Mouse (Mus musculus): ENCODE measurements at regions not wholly inside any gene's neighbourhood (a gene's known extent, or its start where the extent isn't known, plus 50 kb on each side); places are given as distances from the start of the nearest gene placed in this dataset.
A peak's percentile ranks its signal among the peaks of the same experiment; 100 is the strongest.

DNA sequence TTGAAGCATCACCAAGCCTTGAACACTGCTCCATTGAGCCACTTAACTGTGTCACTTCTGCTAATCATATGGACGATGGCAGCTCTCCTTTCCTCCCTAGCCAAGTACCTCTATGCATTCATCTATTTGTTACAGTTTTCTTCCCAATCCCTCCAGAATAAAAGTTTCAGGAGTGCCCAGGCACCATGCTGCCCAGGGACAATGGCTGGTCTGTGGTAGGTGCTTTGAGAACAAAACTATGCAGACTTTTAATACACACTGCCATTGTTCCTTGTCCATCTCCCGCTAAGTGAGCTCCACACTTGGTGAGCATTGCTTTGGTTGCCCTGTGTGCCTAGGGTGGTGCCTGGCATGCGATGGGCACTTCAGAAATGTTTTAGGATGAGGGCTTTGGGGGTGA, 320.5 kb upstream of the Prkd1 start:
- Histone ChIP-seq H3K9me3 (replicated peaks; ENCODE audit: control insufficient read depth, insufficient read depth, low read length, poor library complexity, severe bottlenecking) (peaks cover 4% of the 10 kb centered on the region), H3K4me3 (ENCODE audit: low read depth, low read length) (no peak overlapping the region), H3K9ac (ENCODE audit: low read depth, poor library complexity, severe bottlenecking) (no peak overlapping the region), H3K4me1 (ENCODE audit: control insufficient read depth, insufficient read depth, low read length) (no peaks in the 10 kb centered on the region), H3K27ac (ENCODE audit: insufficient read depth, low read length) (no peak overlapping the region), H3K36me3 (ENCODE audit: control insufficient read depth, insufficient read depth, low read length, poor library complexity, severe bottlenecking) (no peaks in the 10 kb centered on the region), H3K27me3 (ENCODE audit: control insufficient read depth, insufficient read depth, low read length, poor library complexity, severe bottlenecking) (no peaks in the 10 kb centered on the region)
- TF ChIP-seq EP300 (IDR thresholded peaks at IDR 0.05; ENCODE audit: insufficient read depth, low read depth, low read length) (0 out of 2 replicates have a peak, but pooled peaks have one; percentile 8), POLR2A (IDR thresholded peaks at IDR 0.05; ENCODE audit: insufficient read depth, low read length) (no peak)

DNA sequence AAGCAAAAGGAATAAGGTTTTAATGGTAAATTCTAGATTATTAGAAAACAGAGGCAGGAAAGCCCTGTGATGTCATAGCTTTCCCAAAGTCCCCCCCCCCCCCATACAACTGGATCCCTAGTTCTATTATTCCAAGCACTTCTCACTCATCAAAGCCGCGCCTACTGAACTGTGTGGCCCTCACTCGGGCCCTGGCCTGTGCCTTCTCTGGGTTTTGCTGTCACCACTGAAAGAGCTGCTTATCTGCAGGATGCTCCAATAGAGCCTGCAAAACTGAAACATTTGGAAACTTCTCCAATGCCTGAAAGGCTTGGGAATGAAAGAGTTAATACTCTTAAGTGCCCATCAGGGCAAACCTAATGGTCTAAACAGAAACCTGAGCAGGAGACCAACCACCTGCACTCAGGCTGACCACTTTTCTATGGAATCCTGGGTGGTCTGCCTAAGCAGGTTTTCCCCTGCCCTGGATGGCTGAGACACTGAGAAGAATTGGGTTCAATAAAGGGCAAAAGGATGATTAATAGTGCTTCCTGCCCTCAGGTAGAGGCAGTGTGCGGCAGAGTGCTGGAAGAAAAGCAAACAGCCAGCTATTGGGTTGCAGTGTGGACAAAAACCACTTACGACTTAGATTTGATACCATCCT, 318.4 kb upstream of the Prkd1 start:
- Histone ChIP-seq H3K36me3 (ENCODE audit: control insufficient read depth, insufficient read depth, low read length, poor library complexity, severe bottlenecking) (no peaks in the 10 kb centered on the region), H3K9me3 (replicated peaks; ENCODE audit: control insufficient read depth, insufficient read depth, low read length, poor library complexity, severe bottlenecking) (no peaks in the 10 kb centered on the region), H3K27ac (ENCODE audit: insufficient read depth, low read length) (no peak overlapping the region), H3K4me3 (ENCODE audit: low read depth, low read length) (no peak overlapping the region), H3K9ac (ENCODE audit: low read depth, poor library complexity, severe bottlenecking) (no peak overlapping the region), H3K27me3 (ENCODE audit: control insufficient read depth, insufficient read depth, low read length, poor library complexity, severe bottlenecking) (no peaks in the 10 kb centered on the region), H3K4me1 (ENCODE audit: control insufficient read depth, insufficient read depth, low read length) (no peaks in the 10 kb centered on the region)
- TF ChIP-seq POLR2A (IDR thresholded peaks at IDR 0.05; ENCODE audit: insufficient read depth, low read length) (no peak), EP300 (IDR thresholded peaks at IDR 0.05; ENCODE audit: insufficient read depth, low read depth, low read length) (no peak), CTCF (IDR thresholded peaks at IDR 0.05; ENCODE audit: low read depth, low read length) (no peak)

DNA sequence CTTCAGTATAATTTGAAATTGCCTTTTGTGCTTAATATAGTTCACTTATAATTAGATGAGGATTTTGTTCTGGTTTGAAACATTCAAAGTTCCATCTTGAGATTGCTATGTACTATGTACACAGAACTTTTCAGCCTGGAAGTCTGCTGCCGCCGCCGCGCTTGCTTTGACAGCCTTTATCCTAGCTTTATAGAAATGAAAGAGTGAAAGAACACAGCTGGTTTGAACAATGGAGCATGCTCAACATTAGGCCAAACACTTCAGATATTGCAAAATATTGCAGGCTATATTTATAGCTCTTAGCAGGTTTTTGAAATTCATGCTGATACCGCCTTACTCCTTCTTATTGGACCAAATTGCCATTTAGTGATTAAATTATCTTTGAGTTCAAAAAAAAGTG, 305.1 kb upstream of the Prkd1 start:
- Histone ChIP-seq H3K9ac (ENCODE audit: low read depth, poor library complexity, severe bottlenecking) (no peak overlapping the region), H3K36me3 (ENCODE audit: control insufficient read depth, insufficient read depth, low read length, poor library complexity, severe bottlenecking) (no peaks in the 10 kb centered on the region), H3K4me3 (ENCODE audit: low read depth, low read length) (no peak overlapping the region), H3K9me3 (replicated peaks; ENCODE audit: control insufficient read depth, insufficient read depth, low read length, poor library complexity, severe bottlenecking) (no peaks in the 10 kb centered on the region), H3K4me1 (ENCODE audit: control insufficient read depth, insufficient read depth, low read length) (no peaks in the 10 kb centered on the region), H3K27ac (ENCODE audit: insufficient read depth, low read length) (no peak overlapping the region), H3K27me3 (ENCODE audit: control insufficient read depth, insufficient read depth, low read length, poor library complexity, severe bottlenecking) (no peaks in the 10 kb centered on the region)
- no peak for TF ChIP-seq CTCF (IDR thresholded peaks at IDR 0.05; ENCODE audit: low read depth, low read length)
- TF ChIP-seq EP300 (IDR thresholded peaks at IDR 0.05; ENCODE audit: insufficient read depth, low read depth, low read length): no peak
- no peak for TF ChIP-seq POLR2A (IDR thresholded peaks at IDR 0.05; ENCODE audit: insufficient read depth, low read length)

DNA sequence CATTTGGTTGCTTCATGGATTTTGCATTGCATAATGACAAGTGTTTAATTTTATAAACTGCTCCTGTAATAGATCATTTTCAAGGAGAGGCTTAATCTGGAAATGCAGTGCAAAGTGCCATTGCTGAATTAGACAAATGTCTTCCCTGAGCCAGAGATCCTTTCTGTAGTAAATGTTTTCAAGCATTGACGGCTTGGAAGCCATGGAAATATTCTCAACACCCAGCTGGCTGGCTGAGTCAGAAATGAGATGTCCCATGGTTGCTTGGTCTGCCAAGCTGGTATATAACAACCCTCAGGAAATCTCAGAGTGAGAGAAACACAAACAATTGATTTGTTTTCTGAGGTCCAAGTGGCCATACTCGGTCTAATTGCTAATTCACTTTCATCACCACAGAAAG, 298.1 kb upstream of the Prkd1 start:
- no peaks in the 10 kb centered on the region; the same call in 1 of the 2 replicates for H3K27me3 ChIP-seq (ENCODE audit: control insufficient read depth, insufficient read depth, low read length, poor library complexity, severe bottlenecking)
- no peak overlapping the region for H3K4me3 ChIP-seq (ENCODE audit: low read depth, low read length)
- no peaks in the 10 kb centered on the region for H3K4me1 ChIP-seq (ENCODE audit: control insufficient read depth, insufficient read depth, low read length)
- H3K9ac ChIP-seq (ENCODE audit: low read depth, poor library complexity, severe bottlenecking): no peak overlapping the region
- no peak overlapping the region for H3K27ac ChIP-seq (ENCODE audit: insufficient read depth, low read length)
- TF ChIP-seq CTCF (IDR thresholded peaks at IDR 0.05; ENCODE audit: low read depth, low read length): no peak
- TF ChIP-seq POLR2A (IDR thresholded peaks at IDR 0.05; ENCODE audit: insufficient read depth, low read length): no peak
- no peak for TF ChIP-seq EP300 (IDR thresholded peaks at IDR 0.05; ENCODE audit: insufficient read depth, low read depth, low read length)
- H3K9me3 ChIP-seq (replicated peaks; ENCODE audit: control insufficient read depth, insufficient read depth, low read length, poor library complexity, severe bottlenecking): no peaks in the 10 kb centered on the region
- no peaks in the 10 kb centered on the region for H3K36me3 ChIP-seq (ENCODE audit: control insufficient read depth, insufficient read depth, low read length, poor library complexity, severe bottlenecking)

DNA sequence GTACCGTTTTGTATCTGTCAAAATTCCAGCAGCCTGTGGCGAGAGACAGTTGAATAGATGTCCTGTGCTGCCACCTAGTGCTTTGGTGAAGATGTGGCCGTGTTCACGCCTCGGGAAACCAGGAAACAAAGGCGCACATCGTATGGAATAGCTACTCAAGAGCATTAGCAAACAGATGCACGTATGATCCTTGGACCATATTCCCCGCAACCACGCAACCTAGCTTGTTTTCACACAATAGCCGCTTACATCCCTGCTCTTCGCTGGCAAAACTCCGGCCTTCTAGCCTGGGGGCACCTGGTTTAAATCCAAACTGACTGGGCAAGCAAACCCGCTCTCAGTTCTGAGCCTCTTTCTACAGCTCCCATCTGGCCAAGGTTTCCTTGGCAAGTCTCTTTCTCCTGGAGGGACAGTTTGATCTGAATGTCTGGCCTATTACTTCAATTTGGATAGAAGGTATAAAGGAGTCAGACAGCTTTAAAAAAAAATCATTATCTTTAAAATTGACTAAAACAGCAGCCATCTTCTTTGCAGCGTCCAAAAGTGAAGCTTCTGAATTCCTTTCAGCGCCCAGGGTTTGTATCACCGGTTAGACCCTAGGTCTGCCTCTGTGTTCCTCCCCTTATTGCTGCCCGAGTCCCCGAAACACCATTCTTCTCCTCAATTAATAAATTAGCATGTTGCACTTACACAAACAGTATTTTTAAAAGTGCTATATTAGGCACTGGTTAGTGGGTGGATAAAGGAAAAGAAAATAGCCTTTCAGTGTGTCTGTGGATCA, 295.0 kb upstream of the Prkd1 start:
- H3K4me3 ChIP-seq (ENCODE audit: low read depth, low read length): peak overlapping the region; percentile 4; the same call in 1 of the 2 replicates

DNA sequence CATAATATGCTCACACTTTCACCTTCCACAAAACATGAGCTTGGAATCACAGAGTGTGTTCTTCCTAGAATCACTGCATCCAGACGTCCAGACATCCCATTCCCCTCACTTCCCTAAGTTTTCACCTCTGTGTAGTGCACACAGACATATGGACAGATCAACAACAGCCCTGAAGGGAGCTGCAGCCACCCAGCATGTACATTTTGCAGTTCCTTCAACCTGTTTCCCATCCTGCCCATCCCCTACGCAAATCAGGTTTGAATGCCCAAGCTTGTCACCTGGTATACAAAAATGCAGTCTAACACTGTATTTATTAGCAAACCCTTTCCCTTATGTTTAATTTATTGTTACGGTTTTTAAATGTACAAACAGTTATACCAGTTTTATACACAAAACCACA, 294.4 kb upstream of the Prkd1 start:
- H3K4me3 ChIP-seq (ENCODE audit: low read depth, low read length): no peak overlapping the region
- H3K36me3 ChIP-seq (ENCODE audit: control insufficient read depth, insufficient read depth, low read length, poor library complexity, severe bottlenecking): no peaks in the 10 kb centered on the region
- no peaks in the 10 kb centered on the region for H3K9me3 ChIP-seq (replicated peaks; ENCODE audit: control insufficient read depth, insufficient read depth, low read length, poor library complexity, severe bottlenecking)
- H3K27me3 ChIP-seq (ENCODE audit: control insufficient read depth, insufficient read depth, low read length, poor library complexity, severe bottlenecking): no peaks in the 10 kb centered on the region; the same call in 1 of the 2 replicates
- no peaks in the 10 kb centered on the region for H3K4me1 ChIP-seq (ENCODE audit: control insufficient read depth, insufficient read depth, low read length)
- H3K27ac ChIP-seq (ENCODE audit: insufficient read depth, low read length): no peak overlapping the region
- H3K9ac ChIP-seq (ENCODE audit: low read depth, poor library complexity, severe bottlenecking): no peak overlapping the region
- TF ChIP-seq POLR2A (IDR thresholded peaks at IDR 0.05; ENCODE audit: insufficient read depth, low read length): no peak
- TF ChIP-seq CTCF (IDR thresholded peaks at IDR 0.05; ENCODE audit: low read depth, low read length): no peak
- TF ChIP-seq EP300 (IDR thresholded peaks at IDR 0.05; ENCODE audit: insufficient read depth, low read depth, low read length): no peak

More for the DNA sequence above, 295.0 kb upstream of the Prkd1 start:
- peak; percentile 72 for TF ChIP-seq CTCF (IDR thresholded peaks at IDR 0.05; ENCODE audit: low read depth, low read length)
- TF ChIP-seq POLR2A (IDR thresholded peaks at IDR 0.05; ENCODE audit: insufficient read depth, low read length): no peak
- TF ChIP-seq EP300 (IDR thresholded peaks at IDR 0.05; ENCODE audit: insufficient read depth, low read depth, low read length): no peak
- H3K4me1 ChIP-seq (ENCODE audit: control insufficient read depth, insufficient read depth, low read length): no peaks in the 10 kb centered on the region
- H3K36me3 ChIP-seq (ENCODE audit: control insufficient read depth, insufficient read depth, low read length, poor library complexity, severe bottlenecking): no peaks in the 10 kb centered on the region
- H3K27me3 ChIP-seq (ENCODE audit: control insufficient read depth, insufficient read depth, low read length, poor library complexity, severe bottlenecking): no peaks in the 10 kb centered on the region; the same call in 1 of the 2 replicates
- H3K9ac ChIP-seq (ENCODE audit: low read depth, poor library complexity, severe bottlenecking): no peak overlapping the region
- no peak overlapping the region for H3K27ac ChIP-seq (ENCODE audit: insufficient read depth, low read length)
- no peaks in the 10 kb centered on the region for H3K9me3 ChIP-seq (replicated peaks; ENCODE audit: control insufficient read depth, insufficient read depth, low read length, poor library complexity, severe bottlenecking)
